Mouse (Mus musculus) CH12.LX (cell line): Measurements from ENCODE around the gene Cldn20. TPM values are rescaled to one million over a fixed set of nuclear protein-coding genes. Genes with fewer than 3 reads are reported as not detected.

ENCODE experiments used
- DNase-seq: peaks from one replicate; pipeline ENCODE4 v3.0.0-alpha.2; 2013; ENCODE audit errors: extremely low read depth
- H3K27ac ChIP-seq: 2 replicates; pipeline ENCODE4 v1.5.1; 2012; ENCODE audit warnings: low read depth, mild to moderate bottlenecking, control low read depth, moderate library complexity; ENCODE audit not compliant: insufficient read depth
- H3K27me3 ChIP-seq: replicated peaks from 2 replicates; pipeline ENCODE3; 2012; ENCODE audit warnings: inconsistent platforms
- H3K36me3 ChIP-seq, 2 experiments: replicated peaks in 1 of 2; 2 replicates each; pipeline versions ENCODE3 to v1.6.1; 2012; ENCODE audit warnings: inconsistent platforms in 1 of 2, low read length in 1 of 2, mild to moderate bottlenecking in 1 of 2, mixed read lengths in 1 of 2, moderate library complexity in 1 of 2; ENCODE audit not compliant: control insufficient read depth in 1 of 2, insufficient read depth in 1 of 2
- H3K4me1 ChIP-seq, 2 experiments: 2 replicates each; pipeline ENCODE4 v1.6.1; 2012; ENCODE audit warnings: inconsistent platforms in 1 of 2, moderate library complexity in 1 of 2; ENCODE audit not compliant: insufficient read depth in 2 of 2, control insufficient read depth in 1 of 2
- H3K4me2 ChIP-seq: 2 replicates; pipeline ENCODE4 v1.6.1; 2012; ENCODE audit warnings: low read depth, mild to moderate bottlenecking, control low read depth; ENCODE audit not compliant: poor library complexity, insufficient read depth, severe bottlenecking
- H3K4me3 ChIP-seq, 3 experiments: fragments of 150-350 bp in 1 of 3; sonication (generic) in 1 of 3; replicated peaks in 1 of 3; 2 replicates each; pipeline versions ENCODE3 to v1.5.1; 2011 to 2012; ENCODE audit warnings: low read depth in 2 of 3, low read length in 2 of 3, mild to moderate bottlenecking in 2 of 3, moderate library complexity in 2 of 3, control low read depth in 1 of 3, improper control_type of control experiment in 1 of 3, inconsistent platforms in 1 of 3, mixed read lengths in 1 of 3; ENCODE audit not compliant: poor library complexity in 1 of 3
- H3K79me2 ChIP-seq: replicated peaks from 2 replicates; pipeline ENCODE4 v1.6.1; 2012; ENCODE audit warnings: mild to moderate bottlenecking, moderate library complexity; ENCODE audit not compliant: control insufficient read depth, poor library complexity, insufficient read depth, severe bottlenecking; ENCODE audit errors: extremely low read depth
- H3K9ac ChIP-seq: 2 replicates; pipeline ENCODE4 v1.6.1; 2012; ENCODE audit warnings: low read depth, mild to moderate bottlenecking, control low read depth, moderate library complexity; ENCODE audit not compliant: insufficient read depth
- H3K9me3 ChIP-seq: replicated peaks from 2 replicates; pipeline ENCODE3; 2012; ENCODE audit warnings: low read length, inconsistent platforms, mixed read lengths
- BHLHE40 ChIP-seq: IDR thresholded peaks from 2 replicates; pipeline ENCODE4 v1.6.1; 2011; ENCODE audit warnings: mild to moderate bottlenecking, low read depth, low read length, improper control_type of control experiment
- CHD1 ChIP-seq: IDR thresholded peaks from 2 replicates; pipeline ENCODE4 v1.6.1; 2012; ENCODE audit warnings: low read depth, low read length, improper control_type of control experiment, inconsistent platforms
- CHD2 ChIP-seq: IDR thresholded peaks from 2 replicates; pipeline ENCODE4 v1.6.1; 2011; ENCODE audit warnings: low read length, improper control_type of control experiment
- CTCF ChIP-seq, 2 experiments: IDR thresholded peaks in 1 of 2; conservative IDR thresholded peaks in 1 of 2; 2 replicates each; pipeline ENCODE4 v1.5.1; 2011 to 2012; ENCODE audit warnings: low read depth in 2 of 2, low read length in 2 of 2, improper control_type of control experiment in 1 of 2, inconsistent platforms in 1 of 2, mild to moderate bottlenecking in 1 of 2, moderate library complexity in 1 of 2
- E2F4 ChIP-seq: IDR thresholded peaks from 2 replicates; pipeline ENCODE4 v1.6.1; 2011; ENCODE audit warnings: low read depth, low read length, improper control_type of control experiment; ENCODE audit not compliant: insufficient replicate concordance
- EP300 ChIP-seq: IDR thresholded peaks from 2 replicates; pipeline ENCODE4 v1.6.1; 2011; ENCODE audit warnings: low read length, improper control_type of control experiment
- GABPA ChIP-seq: IDR thresholded peaks from 2 replicates; pipeline ENCODE4 v1.6.1; 2012; ENCODE audit warnings: low read depth, low read length, improper control_type of control experiment, inconsistent platforms; ENCODE audit not compliant: insufficient replicate concordance
- HCFC1 ChIP-seq: IDR thresholded peaks from 2 replicates; pipeline ENCODE4 v1.6.1; 2012; ENCODE audit warnings: low read depth, mild to moderate bottlenecking, inconsistent platforms, low read length, improper control_type of control experiment
- IRF4 ChIP-seq: IDR thresholded peaks from 2 replicates; pipeline ENCODE4 v1.6.1; 2014; ENCODE audit warnings: low read depth, mild to moderate bottlenecking, inconsistent platforms, low read length, improper control_type of control experiment
- JUN ChIP-seq: IDR thresholded peaks from 2 replicates; pipeline ENCODE4 v1.6.1; 2011; ENCODE audit warnings: low read depth, mild to moderate bottlenecking, low read length, improper control_type of control experiment, moderate library complexity; ENCODE audit not compliant: insufficient read depth
- MAFK ChIP-seq: IDR thresholded peaks from 2 replicates; pipeline ENCODE4 v1.6.1; 2011; ENCODE audit warnings: low read length, improper control_type of control experiment; ENCODE audit not compliant: insufficient replicate concordance
- MXI1 ChIP-seq: IDR thresholded peaks from 2 replicates; pipeline ENCODE4 v1.6.1; 2011; ENCODE audit warnings: mild to moderate bottlenecking, low read depth, low read length, improper control_type of control experiment
- POLR2AphosphoS2 ChIP-seq: IDR thresholded peaks from 2 replicates; pipeline ENCODE4 v1.6.1; 2011; ENCODE audit warnings: low read depth, low read length, improper control_type of control experiment
- RAD21 ChIP-seq: IDR thresholded peaks from 2 replicates; pipeline ENCODE4 v1.6.1; 2011; ENCODE audit warnings: low read depth, mild to moderate bottlenecking, low read length, improper control_type of control experiment, moderate library complexity
- RCOR1 ChIP-seq: conservative IDR thresholded peaks from 2 replicates; pipeline ENCODE4 v1.6.1; 2012; ENCODE audit warnings: low read depth, mild to moderate bottlenecking, inconsistent platforms, low read length, improper control_type of control experiment
- SIN3A ChIP-seq: IDR thresholded peaks from 2 replicates; pipeline ENCODE4 v1.6.1; 2012; ENCODE audit warnings: low read length, improper control_type of control experiment, inconsistent platforms
- SMC3 ChIP-seq: IDR thresholded peaks from 2 replicates; pipeline ENCODE4 v1.6.1; 2011; ENCODE audit warnings: low read depth, low read length, improper control_type of control experiment
- TBP ChIP-seq: conservative IDR thresholded peaks from 2 replicates; pipeline ENCODE4 v1.6.1; 2011; ENCODE audit warnings: low read depth, low read length, improper control_type of control experiment
- TCF12 ChIP-seq: IDR thresholded peaks from 2 replicates; pipeline ENCODE4 v1.6.1; 2014; ENCODE audit warnings: low read depth, mild to moderate bottlenecking, inconsistent platforms, low read length, improper control_type of control experiment
- USF2 ChIP-seq: conservative IDR thresholded peaks from 2 replicates; pipeline ENCODE4 v1.6.1; 2011; ENCODE audit warnings: low read depth, low read length, improper control_type of control experiment
- ZC3H11A ChIP-seq: IDR thresholded peaks from 2 replicates; pipeline ENCODE4 v1.6.1; 2012; ENCODE audit warnings: low read depth, mild to moderate bottlenecking, inconsistent platforms, low read length, improper control_type of control experiment
- ZNF384 ChIP-seq: IDR thresholded peaks from 2 replicates; pipeline ENCODE4 v1.6.1; 2012; ENCODE audit warnings: low read depth, low read length, improper control_type of control experiment, inconsistent platforms
- dilution Hi-C: fragments of 300-500 bp; cut with MboI; formaldehyde crosslinking; loops from 2 replicates; pipeline ENCODE4 v1.14.3; 2020; ENCODE audit warnings: low sequenced_read_pairs; ENCODE audit not compliant: extremely low pct_unique_long_range_greater_than_20kb, extremely low pct_ligation_motif_present
- in situ Hi-C: fragments of 300-500 bp; cut with MboI; formaldehyde crosslinking; loops from 3 replicates; pipeline ENCODE4 v1.14.3; 2019; ENCODE audit warnings: low sequenced_read_pairs, low pct_ligation_motif_present, low pct_unique_long_range_greater_than_20kb, mixed read lengths
- polyA plus RNA-seq: library from polyadenylated mRNA; unstranded; fragments of >175 nt; gene quantifications from 2 replicates; pipeline ENCODE4 v1.2.1, GENCODE M21; 2012; ENCODE audit warnings: low read depth; ENCODE audit not compliant: insufficient read length
- total RNA-seq, 2 experiments: library from RNA; depleted of rRNA; stranded (reverse); fragments of 300-350 nt in 1 of 2; fragments of >200 nt in 1 of 2; gene quantifications; 2 replicates each; pipeline ENCODE4 v1.2.3; 2012 to 2014

The Cldn20 gene
- total and polyA plus RNA-seq, 3 experiments, result 0.73 TPM; not detected in 2

GRCm38 (mm10) chr17:3531641-3532040, 713 bp upstream of the Cldn20 start:
- DNase-seq, result no peak
- H3K9ac ChIP-seq, result no peak overlapping the region
- no peaks in the 10 kb centered on the region for H3K79me2 ChIP-seq
- peaks cover 0 to 8% of the 10 kb centered on the region in 2 experiments; a peak in 1 of 4 replicates for H3K4me1 ChIP-seq
- H3K36me3 ChIP-seq, result peaks cover 18 to 50% of the 10 kb centered on the region in 2 experiments
- in situ Hi-C loops (no loop called here), dilution Hi-C loops (no loop called here)
- H3K4me2 ChIP-seq, result no peak overlapping the region
- H3K9me3 ChIP-seq, result no peaks in the 10 kb centered on the region
- no peak overlapping the region for H3K27ac ChIP-seq
- H3K4me3 ChIP-seq, result no peak overlapping the region
- no peaks in the 10 kb centered on the region for H3K27me3 ChIP-seq
- TF ChIP-seq RCOR1 (no peak), TCF12 (no peak), CHD2 (no peak), E2F4 (no peak), POLR2AphosphoS2 (no peak), BHLHE40 (no peak)
- TF ChIP-seq, all 38 proteins: peak for 0

GRCm38 (mm10) chr17:3533425-3533824, 1.1 kb downstream of the Cldn20 start:
- DNase-seq, result peak; percentile 29
- in situ Hi-C loops (no loop called here), dilution Hi-C loops (no loop called here)
- Histone ChIP-seq H3K4me3 (no peak overlapping the region), H3K9ac (no peak overlapping the region), H3K27ac (no peak overlapping the region), H3K79me2 (no peaks in the 10 kb centered on the region), H3K4me2 (no peak overlapping the region), H3K9me3 (no peaks in the 10 kb centered on the region), H3K36me3 (peaks cover 18 to 48% of the 10 kb centered on the region in 2 experiments), H3K4me1 (peaks cover 0 to 8% of the 10 kb centered on the region in 2 experiments; a peak in 1 of 4 replicates), H3K27me3 (no peaks in the 10 kb centered on the region)
- no peak for TF ChIP-seq TCF12
- TF ChIP-seq TBP, result no peak
- TF ChIP-seq BHLHE40, result no peak
- peak; percentile 29 to 63; a peak in 3 of 4 replicates for TF ChIP-seq CTCF (conservative IDR thresholded peaks at IDR 0.05 in 1 of 2, IDR thresholded peaks at IDR 0.05 in 1 of 2; ENCODE audit: low read depth in 2 of 2, low read length in 2 of 2)
- no peak for TF ChIP-seq MXI1
- TF ChIP-seq SMC3, result 0 out of 2 replicates have a peak, but pooled peaks have one; percentile 11
- TF ChIP-seq EP300, result no peak
- no peak for TF ChIP-seq USF2

GRCm38 (mm10) chr17:3540304-3540703, 8.0 kb downstream of the Cldn20 start:
- in situ Hi-C loops, result no loop called here
- H3K36me3 ChIP-seq, result peaks cover 19 to 53% of the 10 kb centered on the region in 2 experiments

More at GRCm38 (mm10) chr17:3540304-3540703, 8.0 kb downstream of the Cldn20 start:
- no peak overlapping the region for H3K27ac ChIP-seq
- no peak overlapping the region for H3K4me3 ChIP-seq
- H3K4me1 ChIP-seq, result no peaks in the 10 kb centered on the region
- H3K27me3 ChIP-seq, result no peaks in the 10 kb centered on the region
- no peak overlapping the region for H3K4me2 ChIP-seq
- no peaks in the 10 kb centered on the region for H3K9me3 ChIP-seq
- no peaks in the 10 kb centered on the region for H3K79me2 ChIP-seq
- no peak for TF ChIP-seq GABPA
- TF ChIP-seq JUN, result no peak
- TF ChIP-seq MAFK, result no peak
- TF ChIP-seq SMC3, result no peak
- TF ChIP-seq SIN3A, result no peak
- TF ChIP-seq BHLHE40, result no peak
- TF ChIP-seq EP300, result no peak
- no peak for TF ChIP-seq CHD1
- TF ChIP-seq RAD21, result no peak
- TF ChIP-seq E2F4, result no peak
- no peak for TF ChIP-seq IRF4
- no peak for TF ChIP-seq CHD2
- no peak for TF ChIP-seq RCOR1
- TF ChIP-seq HCFC1, result no peak
- TF ChIP-seq ZNF384, result no peak
- TF ChIP-seq ZC3H11A, result no peak
- H3K9ac ChIP-seq, result no peak overlapping the region
- dilution Hi-C loops, result no loop called here
- no peak for DNase-seq
